Mouse (Mus musculus) left cerebral cortex, postnatal 4 days (tissue): ENCODE data around the gene Cntfr. TPM values are rescaled to one million over a fixed set of nuclear protein-coding genes. Genes with fewer than 3 reads are reported as not detected.

Experiments used
- DNase-seq: peaks from one replicate; pipeline ENCODE4 v3.0.0-alpha.2; 2022
- intact Hi-C: fragments of 180-260 bp; cut with DNase I; formaldehyde crosslinking; loops from one replicate; pipeline ENCODE4 v1.15.1; 2025
- total RNA-seq, 2 experiments: library from RNA; stranded (reverse); gene quantifications; 2 replicates each; pipeline ENCODE4 v1.2.3; 2021

Gene Cntfr
- total RNA-seq, 2 experiments from 2014 or later, result 60.5 to 61.7 TPM

DNA sequence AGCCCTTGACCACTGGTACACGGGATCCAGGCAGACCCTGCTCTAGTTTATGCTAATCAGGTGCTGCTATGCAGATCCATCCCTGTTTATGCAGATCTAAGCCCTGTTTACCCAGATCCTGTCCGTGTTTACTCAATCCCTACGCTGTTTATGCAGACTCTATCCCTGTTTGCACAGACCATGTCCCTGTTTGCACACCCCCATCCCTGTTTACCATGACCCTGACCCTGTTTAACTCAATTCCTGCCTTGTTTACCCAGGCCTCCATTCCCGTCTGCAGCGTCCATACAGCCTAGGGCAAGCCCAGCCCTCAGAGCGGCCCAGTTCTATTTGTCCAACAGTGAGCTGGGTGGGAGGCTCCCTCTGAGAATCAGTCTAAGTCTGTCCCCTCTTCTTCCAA is 66.7 kb downstream of the Cntfr start:
- DNase-seq, result no peak
- intact Hi-C loops, result no loop called here

DNA sequence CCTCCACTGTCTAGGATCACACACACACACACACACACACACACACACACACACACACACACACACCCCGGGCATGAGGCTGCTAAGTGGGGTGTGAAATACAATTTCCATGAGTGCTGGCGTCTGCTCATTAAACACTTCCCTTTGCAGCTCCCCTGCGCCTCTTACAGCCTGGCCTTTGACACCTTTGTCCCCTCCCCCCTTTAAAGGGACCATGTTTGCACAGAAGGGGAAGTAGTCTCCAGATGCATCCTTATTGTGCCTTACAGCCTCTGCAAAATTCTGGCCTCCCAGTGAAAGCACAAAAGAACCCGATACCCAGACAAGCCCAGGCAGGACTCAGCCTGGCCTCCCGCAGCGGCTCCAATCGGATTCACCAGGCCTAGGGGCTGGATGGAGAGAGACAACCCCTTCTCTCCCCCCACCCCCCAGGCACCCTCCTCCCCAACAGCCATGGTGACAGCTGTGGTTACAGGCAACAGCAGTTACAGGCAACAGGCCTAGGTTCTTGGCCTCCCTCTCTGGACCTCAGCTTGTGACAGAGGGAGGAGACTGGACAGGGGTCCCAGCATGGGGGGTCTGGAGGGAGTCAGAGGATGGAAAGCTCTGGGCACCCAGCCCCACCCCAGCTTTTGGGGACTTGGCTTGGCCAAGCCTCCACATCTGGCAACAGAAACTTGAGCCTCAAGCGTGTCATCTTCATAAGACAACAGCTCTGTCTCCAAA is 68.5 kb downstream of the Cntfr start:
- intact Hi-C loops, result no loop called here
- DNase-seq, result peak; percentile 63

DNA sequence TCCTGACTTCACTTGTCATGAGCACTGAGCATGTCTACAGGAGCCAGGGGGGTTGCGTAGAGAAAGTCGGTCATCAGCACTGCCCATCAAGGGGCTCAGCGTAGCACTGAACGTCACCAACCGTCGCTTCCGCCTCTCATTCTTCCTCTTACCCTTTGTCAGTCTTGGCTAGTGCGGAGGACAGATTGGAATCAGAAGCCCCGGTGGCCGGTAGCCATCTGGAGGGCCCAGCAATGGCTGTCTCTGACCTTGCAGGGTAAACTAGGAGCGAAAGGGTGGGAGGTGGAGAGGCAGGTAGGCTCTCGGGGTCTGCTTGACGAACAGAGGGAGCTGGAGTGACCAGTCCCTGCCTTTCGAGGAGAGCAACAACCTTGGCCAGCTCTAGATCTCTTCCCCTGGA is 74.8 kb downstream of the Cntfr start:
- intact Hi-C loops, result no loop called here
- peak; percentile 46 for DNase-seq

DNA sequence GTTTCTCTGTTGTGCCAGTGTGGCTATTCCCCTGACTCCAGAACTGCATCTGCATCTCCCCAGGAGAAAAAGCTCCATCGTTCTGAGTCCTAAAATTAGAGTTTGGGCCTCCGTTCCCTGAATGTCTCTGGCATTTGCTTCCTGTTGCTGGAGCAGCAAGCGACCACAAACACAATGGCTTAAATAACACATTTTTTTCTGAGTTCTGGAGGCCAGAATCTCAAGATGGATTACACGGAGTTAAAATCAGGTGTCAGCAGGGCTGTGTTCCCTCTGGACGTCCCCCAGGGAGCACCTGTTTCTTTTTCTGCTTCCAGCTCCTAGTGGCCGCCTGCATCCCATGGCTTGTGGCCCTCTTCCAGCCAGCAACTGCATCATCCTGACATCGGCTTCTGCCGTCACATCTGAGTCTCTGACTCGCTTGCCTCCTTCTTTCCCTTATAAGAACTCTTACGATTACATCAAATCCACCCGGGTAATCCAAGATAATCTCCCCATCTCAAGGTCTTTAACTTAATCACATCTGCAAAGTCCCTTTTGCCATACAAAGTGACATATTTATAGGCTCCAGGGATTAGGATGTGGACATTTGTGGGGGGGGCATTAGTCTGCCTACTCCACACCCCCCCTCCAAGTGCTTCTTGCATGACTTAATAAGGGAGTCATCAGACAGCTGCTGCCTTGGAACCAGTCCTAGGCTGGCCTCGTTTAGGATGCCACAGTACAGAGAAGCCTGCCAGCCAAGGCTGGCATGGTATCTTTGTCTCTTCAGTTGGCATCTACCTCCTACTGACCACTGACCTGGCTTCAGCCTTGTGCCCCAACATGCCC is 77.8 kb downstream of the Cntfr start:
- DNase-seq, result peak; percentile 92
- intact Hi-C loops, result no loop called here

DNA sequence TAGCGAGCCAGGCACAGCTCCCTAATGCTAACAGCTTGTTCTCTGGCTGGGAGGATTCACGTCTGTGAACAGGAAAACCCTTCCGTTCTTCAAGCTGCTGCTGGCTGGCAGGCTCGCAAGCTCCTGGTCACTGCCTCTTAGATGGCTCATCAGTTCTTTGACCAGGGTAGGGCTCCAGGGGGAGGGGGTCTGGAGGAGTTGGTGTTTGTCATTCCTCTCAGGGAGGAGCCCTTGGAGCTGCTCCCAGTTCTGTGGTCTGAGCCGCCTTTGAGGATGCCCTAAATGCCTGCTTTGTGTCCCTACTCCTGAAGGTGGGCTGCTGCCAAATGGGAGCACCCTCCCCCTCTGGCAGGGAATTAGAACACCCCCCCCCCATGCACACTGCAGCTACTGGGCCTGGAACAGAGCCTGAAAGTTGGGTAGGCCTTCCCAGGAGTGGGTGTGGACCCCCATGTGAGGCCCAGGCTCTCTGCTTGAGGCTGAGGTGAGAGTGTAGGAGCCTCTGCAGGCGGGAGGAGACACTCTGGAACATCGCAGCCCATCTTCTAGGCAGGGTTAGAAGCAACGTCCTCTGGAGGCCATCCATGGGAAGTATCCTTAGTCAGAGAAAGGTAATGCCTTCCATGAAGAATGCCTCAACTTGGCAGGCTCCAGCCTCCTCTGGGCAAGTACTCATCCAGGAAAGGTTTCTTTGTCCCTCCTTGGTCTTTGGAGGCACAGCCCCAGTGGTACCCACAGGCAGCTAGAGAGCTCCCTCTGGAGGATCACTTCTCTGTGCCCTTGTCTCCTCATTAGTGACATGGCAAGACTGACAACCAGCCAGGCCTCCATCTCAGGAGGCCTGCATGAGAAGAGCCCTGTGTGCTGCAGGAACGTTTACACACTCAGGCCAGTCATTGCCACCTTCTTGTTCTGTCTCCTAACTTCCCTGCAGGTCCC is 81.0 kb downstream of the Cntfr start:
- intact Hi-C loops, result no loop called here
- DNase-seq, result peak; percentile 91

DNA sequence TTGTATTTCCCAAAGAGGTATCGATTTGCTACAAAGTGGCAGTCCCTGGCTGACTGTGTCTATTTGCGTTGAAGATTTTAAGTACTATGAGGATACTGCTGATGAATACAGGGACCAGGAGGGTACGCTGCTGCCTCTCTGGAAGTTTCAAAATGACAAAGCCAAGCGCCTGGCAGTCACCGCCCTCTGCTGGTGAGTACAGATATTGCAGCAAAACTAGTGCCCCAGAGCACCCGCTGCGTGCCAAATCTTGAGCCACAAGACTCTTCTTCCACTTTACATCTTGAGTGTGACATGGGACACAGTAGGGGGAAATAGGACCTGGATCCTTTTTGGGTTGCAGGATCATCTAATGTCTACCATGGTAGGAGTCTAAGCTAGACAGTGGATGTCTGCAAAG is 82.7 kb downstream of the Cntfr start:
- intact Hi-C loops, result loop anchor here (5.0 kb wide), 1 partner anchor 92 kb away; no protein-coding TSS in a partner anchor
- DNase-seq, result peak; percentile 87

DNA sequence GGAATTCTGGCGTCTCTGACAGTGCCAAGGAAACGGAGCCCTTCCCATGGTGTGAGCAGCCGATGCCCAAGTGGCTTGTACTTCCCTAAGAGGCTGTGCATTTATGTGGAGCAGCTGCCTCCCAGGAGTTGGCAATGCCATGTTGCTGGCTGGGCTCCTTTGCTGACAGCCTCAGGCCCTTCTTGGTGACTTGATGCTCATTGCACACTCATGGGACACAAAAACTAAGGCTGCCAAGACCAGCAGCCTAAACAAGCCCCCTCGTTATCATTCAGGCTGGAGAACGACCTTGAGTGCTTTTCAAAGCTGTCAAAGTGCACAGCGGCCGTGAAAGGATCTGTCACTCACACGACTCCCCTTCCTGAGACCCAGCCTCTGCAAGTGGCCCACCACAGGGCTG is 84.7 kb downstream of the Cntfr start:
- intact Hi-C loops, result loop anchor here (5.0 kb wide), 1 partner anchor 90 kb away; no protein-coding TSS in a partner anchor
- peak; percentile 92 for DNase-seq

DNA sequence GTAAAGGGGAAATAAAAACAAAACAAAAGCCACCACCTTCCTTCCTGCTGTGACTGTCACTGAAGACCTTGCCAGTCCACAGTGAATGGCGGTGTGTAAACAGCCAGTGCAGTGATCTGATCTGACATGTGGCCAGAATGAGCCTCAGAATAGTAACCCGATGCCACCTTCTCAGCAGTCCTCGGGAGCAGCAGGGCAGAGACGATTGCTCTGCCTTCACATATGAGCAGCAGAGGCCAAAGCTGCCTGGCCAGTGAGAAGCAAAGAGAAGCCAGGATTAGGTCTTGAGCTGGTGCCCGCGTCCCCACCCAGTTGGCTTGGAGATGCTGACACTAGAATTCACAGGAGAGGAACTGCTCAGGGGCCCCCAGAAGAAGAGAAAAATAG is 86.3 kb downstream of the Cntfr start:
- intact Hi-C loops, result loop anchor here (5.0 kb wide), 1 partner anchor 88 kb away; no protein-coding TSS in a partner anchor
- peak; percentile 63 for DNase-seq

DNA sequence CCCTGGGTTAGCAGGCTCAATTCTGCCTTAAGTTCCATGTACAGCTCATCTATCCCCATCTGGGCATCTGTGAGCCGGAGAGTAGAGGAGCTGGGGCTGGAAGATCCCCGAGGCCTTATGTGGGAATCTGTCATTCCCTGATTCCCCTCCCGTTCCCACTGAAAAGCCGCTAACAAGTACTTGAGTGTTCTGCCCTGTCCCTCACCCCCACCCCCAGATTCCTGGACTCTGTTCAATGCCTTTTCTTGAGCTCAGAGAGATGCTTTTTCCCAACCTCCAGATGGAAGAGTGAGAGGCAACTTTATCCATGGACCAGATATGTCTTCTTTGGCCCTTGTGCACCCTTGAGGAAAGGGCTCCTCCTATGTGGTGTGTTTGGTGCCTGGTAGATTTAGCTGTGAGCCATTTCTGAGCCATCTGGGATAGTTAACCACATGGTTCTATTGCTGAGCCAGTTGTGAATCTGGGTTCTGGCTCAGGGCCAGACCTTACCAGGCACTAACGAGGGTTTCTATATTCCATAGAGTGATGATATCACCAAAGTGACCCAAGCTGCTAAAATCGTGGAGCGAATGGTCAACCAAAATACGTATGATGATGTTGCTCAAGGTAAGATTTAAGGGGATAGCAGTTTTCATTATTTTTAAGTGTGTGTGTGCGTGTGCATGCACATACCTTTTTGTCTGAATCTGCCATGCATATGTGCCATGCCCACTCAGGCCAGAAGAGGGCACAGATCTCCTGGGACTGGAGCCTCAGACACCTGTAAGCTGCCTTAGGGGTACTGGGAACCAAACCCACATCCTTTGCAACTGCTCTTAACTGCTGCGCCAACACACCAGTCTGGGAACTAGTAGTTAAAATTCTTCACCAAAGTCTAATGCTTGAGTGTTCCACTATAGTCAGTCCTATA is 87.0 kb downstream of the Cntfr start:
- intact Hi-C loops, result loop anchor here (5.0 kb wide), 1 partner anchor 88 kb away; no protein-coding TSS in a partner anchor
- peak; percentile 57 for DNase-seq

Other genes with a start within 250 kb of the Cntfr start
- 1 to 10 TPM; 2.9 to 4.3 TPM for gene Kif24, start 232.2 kb downstream of the Cntfr start, total RNA-seq
- gene Nudt2, start 231.9 kb downstream of the Cntfr start, total RNA-seq, result 10 to 100 TPM; 61.4 to 62.0 TPM
- gene AI464131, start 194.0 kb downstream of the Cntfr start, total RNA-seq, result 10 to 100 TPM; 16.9 to 20.6 TPM
- 10 to 100 TPM; 11.6 to 12.8 TPM for gene 1110017D15Rik, start 179.8 kb downstream of the Cntfr start, total RNA-seq
- gene Fam219a, start 127.6 kb downstream of the Cntfr start, total RNA-seq, result 100 to 1,000 TPM; 146 to 159 TPM
- gene Dnaic1, start 127.3 kb downstream of the Cntfr start, total RNA-seq, result 1 to 10 TPM; 2.1 to 3.7 TPM
- 10 to 100 TPM; 70.3 to 78.4 TPM for gene Enho, start 56.8 kb downstream of the Cntfr start, total RNA-seq
- 10 to 100 TPM; 17.8 to 20.7 TPM for gene Il11ra1, start 2.9 kb upstream of the Cntfr start, total RNA-seq
- gene Rpp25l, start 16.4 kb upstream of the Cntfr start, total RNA-seq, result 10 to 100 TPM; 32.2 to 34.5 TPM
- 100 to 1,000 TPM; 161 to 166 TPM for gene Dctn3, start 26.1 kb upstream of the Cntfr start, total RNA-seq
- under 1 TPM; 0.22 to 0.26 TPM for gene Arid3c, start 34.1 kb upstream of the Cntfr start, total RNA-seq
- 10 to 100 TPM; 52.7 to 54.4 TPM for gene Galt, start 58.1 kb upstream of the Cntfr start, total RNA-seq
- gene Sigmar1, start 59.1 kb upstream of the Cntfr start, total RNA-seq, result 10 to 100 TPM; 45.7 to 49.7 TPM
- gene Ccl27a, start 77.2 kb upstream of the Cntfr start, total RNA-seq, result 100 to 1,000 TPM; 256 to 262 TPM
- gene Gm21541, start 206.5 kb upstream of the Cntfr start, total RNA-seq, result not detected
- gene Gm20878, start 244.5 kb upstream of the Cntfr start, total RNA-seq, result 10 to 100 TPM; 43.5 to 46.2 TPM